Mouse (Mus musculus) stomach, postnatal 0 days (tissue): ENCODE results near the gene Trim8. TPM values are rescaled to one million over a fixed set of nuclear protein-coding genes. Genes with fewer than 3 reads are reported as not detected.

ENCODE experiments used
- ATAC-seq: fragments of 200-750 bp; cut with Nextera tagmentation; 2 replicates; pipeline ENCODE4 v1.8.0; 2017; ENCODE audit not compliant: low FRiP score, low TSS enrichment
- DNase-seq: peaks from one replicate; pipeline ENCODE4 v3.0.0-alpha.2; 2016; ENCODE audit warnings: low spot score
- H3K27ac ChIP-seq: fragments of 300-500 bp; sonication (generic); replicated peaks from 2 replicates; pipeline ENCODE4 v1.5.1; 2014; ENCODE audit warnings: mild to moderate bottlenecking, control low read depth
- H3K27me3 ChIP-seq: fragments of 300-500 bp; sonication (generic); 2 replicates; pipeline ENCODE4 v1.6.1; 2014; ENCODE audit warnings: low read length; ENCODE audit not compliant: control insufficient read depth, insufficient read depth
- H3K36me3 ChIP-seq: fragments of 300-500 bp; sonication (generic); 2 replicates; pipeline ENCODE4 v1.6.1; 2014; ENCODE audit warnings: low read length, mixed read lengths; ENCODE audit not compliant: control insufficient read depth, insufficient read depth
- H3K4me1 ChIP-seq: fragments of 300-500 bp; sonication (generic); replicated peaks from 2 replicates; pipeline ENCODE4 v1.6.1; 2014; ENCODE audit warnings: antibody characterized with exemption; ENCODE audit not compliant: control insufficient read depth, insufficient read depth
- H3K4me2 ChIP-seq: fragments of 300-500 bp; sonication (generic); replicated peaks from 2 replicates; pipeline ENCODE4 v1.6.1; 2014; ENCODE audit warnings: low read depth, mild to moderate bottlenecking, control low read depth, moderate library complexity
- H3K4me3 ChIP-seq: fragments of 300-500 bp; sonication (generic); 2 replicates; pipeline ENCODE4 v1.5.1; 2014; ENCODE audit warnings: low read depth, low read length, control low read depth
- H3K9ac ChIP-seq: fragments of 300-500 bp; sonication (generic); 2 replicates; pipeline ENCODE4 v1.6.1; 2014; ENCODE audit warnings: mild to moderate bottlenecking, low read length, control low read depth, mixed read lengths
- H3K9me3 ChIP-seq: fragments of 300-500 bp; sonication (generic); 2 replicates; pipeline ENCODE4 v1.6.1; 2016; ENCODE audit warnings: low read length; ENCODE audit not compliant: control insufficient read depth
- CTCF ChIP-seq: IDR thresholded peaks from 2 replicates; pipeline ENCODE4 v1.5.1; 2016; ENCODE audit warnings: antibody characterized with exemption, low read depth, mild to moderate bottlenecking, moderate library complexity
- EP300 ChIP-seq: optimal IDR thresholded peaks from 2 replicates; pipeline ENCODE3; 2016; ENCODE audit warnings: antibody characterized with exemption
- WGBS: fragments of 180-500 bp; shearing (Covaris S2); extraction: QIAGEN DNeasy Blood & Tissue Kit; methylation state at CpG from one replicate; pipeline ENCODE4 v1.1.7; 2014; 5-methylcytosine and 5-hydroxymethylcytosine counted together
- polyA plus RNA-seq: library from polyadenylated mRNA; unstranded; fragments of >200 nt; fragmentation: Nextera tagmentation; extraction: Ambion mirVana; gene quantifications from 2 replicates; pipeline ENCODE4 v1.2.1, GENCODE M21; 2015

Trim8 gene
- polyA plus RNA-seq, 1 experiment from 2014 or later: 15.1 TPM

DNA sequence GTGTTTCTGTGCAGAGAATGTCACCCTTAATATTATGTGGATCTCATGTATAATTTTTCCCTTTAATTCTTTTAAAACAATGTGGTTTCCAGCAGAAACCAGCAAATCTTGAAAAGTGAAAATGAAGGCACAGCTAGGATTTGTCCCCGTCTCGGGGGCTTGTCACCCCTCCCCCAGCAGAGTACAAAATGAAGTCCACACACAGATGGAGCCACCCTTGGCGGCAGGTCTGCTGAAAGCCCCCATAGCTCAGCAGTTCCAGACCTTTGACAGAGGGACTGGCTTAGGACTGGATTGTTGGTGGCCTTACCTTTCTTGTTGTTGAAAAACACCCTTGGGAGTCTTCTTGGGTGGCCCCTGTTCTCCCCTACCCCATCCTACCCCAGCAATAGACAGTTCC is 20.1 kb upstream of the Trim8 start:
- Histone ChIP-seq H3K9me3 (no peaks in the 10 kb centered on the region), H3K36me3 (peaks cover 2% of the 10 kb centered on the region; the same call in 1 of the 2 replicates), H3K27me3 (no peaks in the 10 kb centered on the region), H3K4me3 (no peak overlapping the region), H3K4me1 (peaks cover 47% of the 10 kb centered on the region), H3K9ac (no peak overlapping the region), H3K4me2 (0 out of 2 replicates have a peak overlapping the region, but pooled peaks have one; percentile 15), H3K27ac (peak overlapping the region; percentile 90)
- WGBS: 22% methylated on average over 3 of the region's 3 CpGs
- ATAC-seq: no peak
- TF ChIP-seq CTCF (no peak), EP300 (no peak)
- DNase-seq: no peak

DNA sequence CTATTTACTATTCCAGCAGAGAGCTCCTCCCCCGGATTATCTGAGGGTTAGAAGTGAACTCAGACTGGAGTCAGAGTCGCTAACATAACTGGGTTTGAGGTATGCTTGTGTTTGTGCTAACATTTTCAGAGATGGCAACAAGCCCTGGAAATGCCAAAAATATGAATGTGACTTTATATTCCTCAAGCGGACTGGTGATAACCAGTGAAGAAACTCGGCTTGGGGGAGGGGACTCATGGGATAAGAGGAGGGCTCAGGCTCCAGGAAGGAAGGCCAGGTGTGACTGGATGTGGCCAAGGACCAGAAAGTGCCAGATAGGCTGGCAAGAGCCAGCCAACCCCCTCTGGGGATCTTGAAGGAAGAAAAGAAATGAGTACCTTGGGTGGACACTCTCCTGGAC is 19.7 kb upstream of the Trim8 start:
- Histone ChIP-seq H3K27ac (peak overlapping the region; percentile 90), H3K4me2 (no peak overlapping the region), H3K36me3 (peaks cover 2% of the 10 kb centered on the region; the same call in 1 of the 2 replicates), H3K4me3 (no peak overlapping the region), H3K9ac (no peak overlapping the region; the same call in 1 of the 2 replicates), H3K4me1 (peaks cover 47% of the 10 kb centered on the region), H3K9me3 (no peaks in the 10 kb centered on the region), H3K27me3 (no peaks in the 10 kb centered on the region)
- 8% methylated on average over 4 of the region's 4 CpGs for WGBS
- DNase-seq: no peak
- no peak for ATAC-seq
- TF ChIP-seq EP300 (no peak), CTCF (no peak)

DNA sequence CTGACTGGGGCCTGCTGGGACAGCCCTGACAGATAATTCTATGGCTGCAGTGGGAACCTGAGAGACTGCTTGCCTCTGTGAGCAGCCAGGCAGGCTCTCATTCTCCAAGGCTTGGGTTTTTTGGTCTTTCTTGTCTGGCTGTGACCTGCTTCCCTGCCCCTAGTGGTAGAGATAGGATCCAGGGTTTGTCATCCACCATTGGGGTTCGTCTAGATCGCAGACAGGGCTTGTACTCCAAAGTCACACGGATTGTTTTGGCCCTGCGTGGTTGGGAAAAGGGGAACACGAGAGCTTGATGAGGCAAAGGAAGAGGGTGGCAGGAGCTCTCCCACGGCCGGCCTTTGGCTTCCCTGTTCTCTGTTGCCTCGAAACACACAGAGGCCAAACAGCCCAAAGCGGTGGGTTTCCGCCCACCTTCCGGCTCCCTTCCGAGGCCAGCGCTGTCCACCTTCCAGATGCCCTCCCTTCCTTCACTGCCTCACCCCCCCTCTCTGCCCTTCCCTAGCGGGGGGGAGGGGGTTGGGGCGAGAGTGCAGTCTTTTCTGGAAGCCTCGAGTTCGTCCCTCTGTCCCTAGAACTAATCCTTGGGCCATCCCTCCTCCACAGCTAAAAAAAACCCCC is 18.5 kb upstream of the Trim8 start:
- H3K4me1 ChIP-seq: peaks cover 43% of the 10 kb centered on the region
- H3K4me2 ChIP-seq: no peak overlapping the region
- ATAC-seq (no peak), DNase-seq (no peak)
- peaks cover 7% of the 10 kb centered on the region; the same call in 1 of the 2 replicates for H3K36me3 ChIP-seq
- peak; percentile 64 for TF ChIP-seq CTCF
- TF ChIP-seq EP300: no peak
- no peaks in the 10 kb centered on the region for H3K27me3 ChIP-seq
- no peak overlapping the region for H3K4me3 ChIP-seq
- H3K9ac ChIP-seq: no peak overlapping the region
- no peaks in the 10 kb centered on the region for H3K9me3 ChIP-seq
- peak overlapping the region; percentile 67; the same call in 1 of the 2 replicates for H3K27ac ChIP-seq
- 49% methylated on average over 17 of the region's 17 CpGs for WGBS

DNA sequence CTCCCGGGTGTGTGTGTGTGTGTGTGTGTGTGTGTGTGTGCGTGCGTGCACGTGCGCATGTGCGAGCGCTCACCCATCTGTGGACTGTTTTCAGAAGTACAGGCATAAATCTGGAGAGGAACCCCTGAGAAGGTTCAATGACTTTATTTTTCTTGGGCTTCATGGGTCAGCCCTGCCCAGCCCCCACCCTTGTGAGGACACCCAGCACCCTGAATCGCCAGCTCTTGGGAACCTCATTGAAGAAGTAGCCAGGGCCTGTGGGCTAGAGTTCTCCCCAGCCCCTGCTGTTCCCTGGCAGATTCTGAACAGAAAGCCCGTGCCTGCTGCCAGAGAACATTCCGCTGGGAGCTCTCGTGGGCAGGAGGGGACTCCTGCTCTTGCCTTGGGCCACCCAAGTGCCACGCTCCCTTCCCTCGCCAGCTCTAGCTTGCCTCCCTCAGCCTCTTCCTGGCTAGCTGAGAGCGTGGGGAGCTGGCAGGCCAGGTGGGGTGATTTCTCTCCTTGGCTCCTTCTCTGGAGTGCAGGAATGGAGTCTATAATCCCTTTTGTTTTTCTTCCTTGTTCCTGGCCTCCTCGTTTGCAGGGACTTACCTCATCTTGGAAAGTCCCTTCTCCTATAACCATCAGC is 17.7 kb upstream of the Trim8 start:
- Histone ChIP-seq H3K9ac (peak overlapping the region; percentile 31; the same call in 1 of the 2 replicates), H3K27me3 (no peaks in the 10 kb centered on the region), H3K36me3 (peaks cover 7% of the 10 kb centered on the region; the same call in 1 of the 2 replicates), H3K4me3 (no peak overlapping the region), H3K4me2 (0 out of 2 replicates have a peak overlapping the region, but pooled peaks have one; percentile 5), H3K27ac (peak overlapping the region; percentile 81), H3K4me1 (peaks cover 39% of the 10 kb centered on the region), H3K9me3 (no peaks in the 10 kb centered on the region)
- DNase-seq: no peak
- no peak for TF ChIP-seq CTCF
- no peak for ATAC-seq
- 67% methylated on average over 15 of the region's 15 CpGs for WGBS

DNA sequence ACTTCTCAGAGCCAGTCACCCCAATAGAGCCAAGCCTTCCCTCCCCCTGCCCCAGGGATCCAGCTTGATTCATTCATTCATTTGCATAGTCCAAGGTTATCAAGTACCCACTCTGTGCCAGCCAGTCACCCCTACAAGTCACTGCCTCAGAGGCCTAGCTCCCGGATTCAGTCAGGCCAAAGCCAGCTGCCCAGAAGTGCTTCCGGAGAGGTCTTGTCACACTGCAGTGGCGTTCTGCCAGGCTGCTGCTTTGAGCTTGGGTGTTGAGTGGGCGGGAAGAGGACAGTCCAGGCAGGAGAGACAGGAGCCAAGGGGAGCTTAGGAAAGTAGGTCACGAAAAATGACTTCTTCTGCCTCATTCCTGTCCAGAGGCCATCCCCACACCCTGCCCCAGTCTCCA is 17.0 kb upstream of the Trim8 start:
- H3K27ac ChIP-seq: peak overlapping the region; percentile 81
- TF ChIP-seq CTCF: no peak
- TF ChIP-seq EP300: no peak
- ATAC-seq (peak; percentile 16), DNase-seq (peak; percentile 64)
- H3K4me2 ChIP-seq: no peak overlapping the region
- WGBS: 24% methylated on average over 5 of the region's 5 CpGs
- no peaks in the 10 kb centered on the region for H3K9me3 ChIP-seq
- peaks cover 36% of the 10 kb centered on the region for H3K4me1 ChIP-seq
- no peaks in the 10 kb centered on the region for H3K27me3 ChIP-seq
- peaks cover 7% of the 10 kb centered on the region; the same call in 1 of the 2 replicates for H3K36me3 ChIP-seq
- H3K9ac ChIP-seq: peak overlapping the region; percentile 31
- H3K4me3 ChIP-seq: no peak overlapping the region

DNA sequence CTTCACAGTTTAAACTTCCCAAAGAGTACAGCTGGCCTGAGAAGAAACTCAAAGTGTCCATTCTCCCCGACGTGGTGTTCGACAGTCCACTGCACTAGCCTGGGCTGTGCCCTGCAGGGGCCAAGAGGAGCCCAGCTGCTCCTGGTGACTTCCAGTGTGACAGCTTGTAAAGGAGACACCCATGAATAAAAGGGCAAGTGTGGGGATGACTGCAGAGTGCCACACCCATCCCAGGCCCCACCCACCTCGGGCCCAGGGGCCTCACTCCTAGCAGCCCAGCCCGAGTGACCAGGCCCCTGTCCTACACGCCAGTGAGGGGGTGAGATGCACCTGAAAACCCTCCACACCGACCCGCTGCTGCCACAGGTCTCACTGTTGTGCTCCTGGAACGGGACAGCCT is 15.7 kb upstream of the Trim8 start:
- peak; percentile 24; the same call in 1 of the 2 replicates for ATAC-seq
- TF ChIP-seq CTCF: no peak
- H3K9ac ChIP-seq: no peak overlapping the region
- H3K4me3 ChIP-seq: no peak overlapping the region
- peak; percentile 39 for DNase-seq
- H3K27ac ChIP-seq: peak overlapping the region; percentile 81
- H3K27me3 ChIP-seq: no peaks in the 10 kb centered on the region
- peaks cover 7% of the 10 kb centered on the region; the same call in 1 of the 2 replicates for H3K36me3 ChIP-seq
- no peaks in the 10 kb centered on the region for H3K9me3 ChIP-seq
- 42% methylated on average over 9 of the region's 9 CpGs for WGBS
- H3K4me1 ChIP-seq: peaks cover 36% of the 10 kb centered on the region
- H3K4me2 ChIP-seq: no peak overlapping the region
